Mouse (Mus musculus): Measurements from ENCODE around the gene Pamr1.

DNA sequence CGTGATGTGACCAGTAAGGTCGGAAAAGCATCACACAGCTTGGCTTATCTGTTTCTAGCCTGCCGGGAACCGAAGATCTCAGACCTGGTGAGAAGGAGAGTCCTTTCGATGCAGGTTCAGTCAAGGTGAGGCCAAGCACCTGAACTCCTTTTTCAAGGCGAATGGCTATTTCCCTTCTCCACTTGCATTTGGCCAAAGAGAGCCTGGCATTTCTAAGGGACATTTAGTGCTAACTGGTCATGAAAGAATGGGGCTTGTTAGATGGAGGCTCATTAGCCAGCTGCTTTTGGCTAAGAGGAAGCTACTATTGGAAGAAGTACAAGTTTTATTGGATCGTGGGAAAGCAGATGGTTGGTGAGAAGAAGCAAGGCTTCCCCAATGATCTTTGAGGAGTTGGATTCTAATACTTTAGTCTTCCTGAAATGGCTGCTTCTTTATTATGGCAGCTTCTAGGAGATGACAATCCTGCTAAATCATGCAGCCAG lies 86.3 kb downstream of the Pamr1 start:
- no peak for TF ChIP-seq CTCF (IDR thresholded peaks at IDR 0.05; ENCODE audit: low read depth)
- TF ChIP-seq EP300 (optimal IDR thresholded peaks at IDR 0.05): no peak

Measured in stomach, postnatal 0 days (tissue).